Mouse (Mus musculus) ES-CJ7 (cell line): Measurements from ENCODE around the gene Mrpl36.

Source experiments
- DNase-seq: peaks from one replicate; pipeline ENCODE4 v3.0.0; 2011; ENCODE audit warnings: low read depth, low spot score

Mrpl36 gene

DNA sequence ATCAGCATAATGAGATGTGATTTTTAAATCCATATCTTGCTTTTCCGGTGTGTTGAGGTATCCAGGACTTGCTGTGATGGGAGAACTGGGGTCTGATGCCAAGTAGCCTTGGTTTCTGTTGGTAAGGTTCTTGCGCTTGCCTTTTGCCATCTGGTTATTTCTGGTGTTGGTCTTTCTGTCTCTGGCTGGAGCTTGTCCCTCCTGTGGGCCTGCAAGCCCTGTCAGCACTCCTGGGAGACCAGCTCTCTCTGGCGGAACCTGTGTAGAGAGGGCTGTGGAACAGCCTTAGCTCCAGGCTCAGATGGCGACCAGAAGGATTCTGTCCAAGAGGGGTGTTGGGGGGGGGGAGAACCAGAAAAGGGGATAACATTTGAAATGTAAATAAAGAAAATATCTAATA, 18.4 kb downstream of the Mrpl36 start:
- DNase-seq: peak; percentile 32

DNA sequence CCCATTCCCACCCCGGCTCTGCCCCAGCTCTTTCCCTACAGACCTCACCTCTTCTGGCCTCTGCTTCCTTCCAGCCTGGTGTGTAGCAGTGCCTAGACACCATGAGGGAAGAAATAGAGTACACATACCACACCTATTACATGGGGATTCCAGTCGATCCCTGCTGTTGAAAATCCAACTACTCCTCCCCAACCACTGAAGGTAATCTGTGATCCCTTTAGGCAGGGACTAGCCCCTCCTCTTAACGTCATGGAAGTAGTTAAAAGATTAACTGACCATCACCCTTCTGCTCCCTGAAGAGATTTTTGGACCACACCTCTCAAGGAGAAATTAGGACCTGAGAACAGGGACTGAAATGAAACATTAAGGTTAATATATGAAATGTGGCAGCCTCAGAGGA, 18.9 kb downstream of the Mrpl36 start:
- peak; percentile 52 for DNase-seq

DNA sequence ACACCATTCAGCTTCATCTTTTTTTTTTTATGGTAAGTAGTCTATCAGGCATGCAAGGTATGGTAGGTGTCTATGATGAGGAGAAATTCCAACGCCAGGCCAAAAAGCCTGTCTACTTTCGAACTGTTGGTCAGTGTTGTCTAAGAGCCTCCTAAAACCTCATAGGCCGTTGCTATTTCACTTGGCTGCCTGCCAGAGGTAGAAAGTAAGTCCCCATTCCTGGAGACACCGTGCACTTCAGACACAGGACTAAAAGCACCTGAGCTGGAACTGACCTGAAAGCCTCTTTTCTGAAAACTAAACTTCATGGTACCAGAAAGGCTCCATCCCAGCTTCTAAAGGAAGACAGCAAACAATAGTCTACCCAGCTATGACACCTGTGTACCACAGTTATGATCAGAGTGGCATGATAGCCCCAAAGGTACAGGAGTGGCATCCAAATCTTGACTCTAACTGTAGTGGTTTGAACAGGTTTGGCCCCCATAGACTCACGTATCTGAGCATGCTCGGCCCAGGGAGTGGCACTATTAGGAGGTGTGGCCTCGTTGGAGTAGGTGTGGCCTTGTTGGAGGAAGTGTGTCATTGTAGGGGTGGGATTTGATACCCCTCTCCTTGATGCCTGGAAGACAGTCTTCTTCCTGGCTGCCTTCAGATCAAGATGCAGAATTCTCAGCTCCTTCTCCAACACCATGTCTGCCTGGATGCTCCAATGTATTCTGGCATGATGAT, 19.8 kb downstream of the Mrpl36 start:
- peak; percentile 54 for DNase-seq

DNA sequence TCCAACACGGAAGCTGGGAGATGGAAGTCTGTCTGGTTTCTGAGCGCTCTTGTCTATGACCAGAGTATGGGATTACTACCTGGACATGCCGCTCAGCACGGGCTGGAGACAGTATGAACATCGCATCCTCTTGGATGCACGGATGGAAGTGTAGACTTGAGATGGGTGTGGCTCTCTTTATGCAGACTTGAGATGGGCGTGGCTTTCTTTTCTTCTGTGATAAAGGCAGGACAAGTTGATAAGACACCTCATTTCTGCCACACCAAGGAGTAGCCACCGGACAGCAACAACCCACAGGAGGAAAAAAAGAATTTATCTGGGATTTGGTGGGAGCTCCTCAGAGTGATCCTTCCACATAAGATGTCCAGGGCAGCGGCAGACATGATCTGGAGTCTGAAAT, 22.4 kb downstream of the Mrpl36 start:
- DNase-seq: peak; percentile 49

DNA sequence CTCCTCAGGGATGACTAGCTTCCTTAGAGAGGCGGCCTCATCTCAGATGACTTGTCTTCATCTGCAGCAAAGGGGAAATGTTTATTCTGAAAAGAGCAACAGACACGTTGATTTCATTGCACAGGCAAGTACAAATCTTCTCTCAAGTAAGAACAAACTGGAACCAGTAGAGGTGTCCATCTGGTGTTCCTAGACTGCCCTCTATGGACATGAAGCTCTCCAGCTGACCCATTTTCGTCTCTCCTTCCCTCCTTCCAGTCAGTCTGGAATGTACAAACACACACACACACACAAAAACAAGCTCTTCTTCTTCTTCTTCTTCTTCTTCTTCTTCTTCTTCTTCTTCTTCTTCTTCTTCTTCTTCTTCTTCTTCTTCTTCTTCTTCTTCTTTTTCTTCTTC, 23.6 kb downstream of the Mrpl36 start:
- no peak for DNase-seq

DNA sequence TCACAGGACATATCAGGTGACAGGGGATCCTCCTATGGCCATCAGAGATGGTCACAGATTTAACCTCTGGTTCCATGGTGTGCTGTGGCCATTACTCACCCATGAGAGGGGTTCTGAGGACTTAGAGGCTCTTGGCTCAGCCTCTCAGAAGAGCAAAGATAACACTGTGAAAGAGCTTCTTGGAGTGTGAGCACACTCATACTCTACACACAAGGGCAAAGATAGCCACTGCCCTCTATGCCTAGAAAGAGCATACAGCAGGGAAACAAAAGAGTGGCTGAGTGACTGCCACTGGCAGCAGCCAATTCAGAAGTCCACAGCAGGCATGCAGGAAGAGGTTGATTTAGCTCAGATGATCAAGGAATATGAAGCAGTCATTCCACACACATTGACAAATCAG, 24.2 kb downstream of the Mrpl36 start:
- no peak for DNase-seq

DNA sequence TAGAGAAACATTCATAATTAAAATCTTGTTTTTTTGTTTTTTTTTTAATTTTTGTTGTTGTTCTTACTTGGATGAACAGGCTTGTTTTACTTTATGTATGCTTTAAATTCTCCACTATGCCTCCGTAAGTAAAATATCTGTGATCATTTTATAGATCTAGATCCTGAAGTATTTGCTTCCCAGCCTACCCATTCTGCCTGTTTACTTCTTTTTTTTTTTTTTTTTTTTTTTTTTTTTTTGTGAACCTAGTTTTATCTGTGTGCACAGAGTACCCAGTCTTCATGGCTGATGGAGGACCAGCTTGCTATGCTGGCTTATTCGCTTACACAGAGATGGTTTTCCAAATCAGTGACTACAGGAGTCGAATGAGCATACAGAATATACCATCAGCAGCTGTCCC, 28.8 kb downstream of the Mrpl36 start:
- no peak for DNase-seq

DNA sequence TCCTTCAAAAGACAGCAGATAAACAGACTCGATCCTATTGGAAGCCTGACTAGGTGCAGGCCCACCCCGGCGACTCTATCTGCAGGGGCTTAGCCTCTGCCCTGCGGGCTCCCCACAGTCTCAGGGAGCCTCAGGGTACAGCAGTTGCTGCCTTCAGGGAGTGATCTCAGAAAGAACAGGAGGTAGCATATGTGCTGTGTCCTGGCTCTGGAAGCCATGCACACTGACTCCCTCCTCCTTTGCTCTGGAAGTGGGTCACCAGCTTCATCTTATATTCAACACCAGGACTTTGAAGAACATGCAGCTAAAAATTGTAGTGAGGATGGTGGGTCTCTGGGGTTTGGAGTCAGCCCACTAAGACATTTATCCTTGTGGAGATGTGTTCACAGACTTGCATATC, 45.1 kb downstream of the Mrpl36 start:
- DNase-seq: no peak

DNA sequence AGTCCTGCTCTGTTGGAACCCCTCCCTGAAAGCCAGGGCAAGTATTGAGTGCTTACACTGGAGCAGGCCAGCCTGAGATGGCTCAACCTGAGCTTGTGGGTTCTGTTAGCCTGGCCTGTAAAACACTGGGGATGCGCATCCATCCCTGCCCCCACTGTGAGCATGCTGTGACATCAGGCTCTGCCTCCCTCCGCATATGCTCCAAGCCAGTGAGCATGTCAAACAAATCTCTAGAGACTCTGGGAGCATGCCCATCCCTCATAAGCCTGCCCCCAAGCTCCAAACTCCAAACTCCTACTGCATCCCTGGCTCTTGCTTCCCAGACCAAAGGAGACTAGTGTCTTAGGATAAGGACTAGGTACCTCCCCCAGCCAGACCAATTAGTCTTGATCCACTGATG, 46.3 kb downstream of the Mrpl36 start:
- no peak for DNase-seq

DNA sequence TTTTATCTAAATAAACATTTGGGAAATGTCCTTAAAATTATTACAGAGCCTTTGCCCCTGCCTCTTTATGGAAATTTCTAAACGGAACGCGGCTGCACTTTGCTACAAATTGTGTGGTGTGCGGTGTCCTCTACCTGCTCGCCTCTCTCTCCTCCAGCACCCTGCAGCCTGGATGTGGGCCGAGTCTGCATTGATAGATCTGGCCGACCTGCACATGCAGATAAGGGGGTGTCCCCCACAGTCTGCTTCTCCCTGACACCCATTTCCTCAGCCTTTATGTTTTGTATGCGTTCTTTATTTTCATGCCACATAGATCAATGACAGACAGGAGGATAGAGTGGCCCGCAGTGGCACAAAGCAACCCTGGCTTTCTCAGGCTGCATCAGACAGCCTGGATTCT, 49.3 kb downstream of the Mrpl36 start:
- no peak for DNase-seq
